Mouse (Mus musculus) hindbrain, embryonic 16.5 days (tissue): ENCODE measurements around the gene Tns3. TPM values are rescaled to one million over a fixed set of nuclear protein-coding genes. Genes with fewer than 3 reads are reported as not detected.

Experiments
- ATAC-seq: fragments of 200-750 bp; cut with Nextera tagmentation; 2 replicates; pipeline ENCODE4 v1.8.0; 2017; ENCODE audit warnings: moderate TSS enrichment, moderate library complexity
- H3K27ac ChIP-seq: fragments of 300-500 bp; sonication (generic); 2 replicates; pipeline ENCODE4 v1.5.1; 2014; ENCODE audit warnings: low read depth, mild to moderate bottlenecking, control low read depth, low read length, moderate library complexity
- H3K27me3 ChIP-seq: fragments of 300-500 bp; sonication (generic); replicated peaks from 2 replicates; pipeline ENCODE4 v1.6.1; 2014; ENCODE audit warnings: low read length; ENCODE audit not compliant: control insufficient read depth, insufficient read depth
- H3K36me3 ChIP-seq: fragments of 300-500 bp; sonication (generic); 2 replicates; pipeline ENCODE4 v1.6.1; 2014; ENCODE audit warnings: mild to moderate bottlenecking, low read length, moderate library complexity, mixed read lengths; ENCODE audit not compliant: control insufficient read depth, insufficient read depth
- H3K4me1 ChIP-seq: fragments of 300-500 bp; sonication (generic); 2 replicates; pipeline ENCODE4 v1.6.1; 2014; ENCODE audit warnings: low read depth, low read length; ENCODE audit not compliant: control insufficient read depth, insufficient read depth
- H3K4me2 ChIP-seq: fragments of 300-500 bp; sonication (generic); 2 replicates; pipeline ENCODE4 v1.6.1; 2014; ENCODE audit warnings: mild to moderate bottlenecking, low read length, control low read depth, moderate library complexity
- H3K4me3 ChIP-seq: fragments of 300-500 bp; sonication (generic); 2 replicates; pipeline ENCODE4 v1.5.1; 2014; ENCODE audit warnings: mild to moderate bottlenecking, low read length, control low read depth, moderate library complexity
- H3K9ac ChIP-seq: fragments of 300-500 bp; sonication (generic); 2 replicates; pipeline ENCODE4 v1.6.1; 2014; ENCODE audit warnings: low read depth, mild to moderate bottlenecking, control low read depth, low read length, moderate library complexity
- H3K9me3 ChIP-seq: fragments of 300-500 bp; sonication (generic); 2 replicates; pipeline ENCODE4 v1.6.1; 2014; ENCODE audit warnings: mild to moderate bottlenecking, low read length, moderate library complexity; ENCODE audit not compliant: control insufficient read depth
- WGBS: fragments of 180-500 bp; shearing (Covaris S2); extraction: QIAGEN DNeasy Blood & Tissue Kit; methylation state at CpG from one replicate; pipeline ENCODE4 v1.1.7; 2014; 5-methylcytosine and 5-hydroxymethylcytosine counted together
- polyA plus RNA-seq: library from polyadenylated mRNA; unstranded; fragments of >200 nt; fragmentation: Nextera tagmentation; extraction: Ambion mirVana; gene quantifications from 2 replicates; pipeline ENCODE4 v1.2.1, GENCODE M21; 2015

Gene Tns3
- 7.5 and 8.6 TPM in 2 replicates for polyA plus RNA-seq

- WGBS = 0% methylated on average over 35 of the region's 37 CpGs
- Histone ChIP-seq H3K9me3 (no peaks in the 10 kb centered on the region), H3K27me3 (no peaks in the 10 kb centered on the region), H3K27ac (peak within 1 kb of the TSS; percentile 51; the same call in 1 of the 2 replicates), H3K9ac (peak within 1 kb of the TSS; percentile 82), H3K4me3 (peak within 1 kb of the TSS; percentile 74), H3K4me1 (peaks cover 15% of the 10 kb centered on the region), H3K36me3 (no peaks in the 10 kb centered on the region), H3K4me2 (peak within 1 kb of the TSS; percentile 95)
- ATAC-seq = peak; percentile 75
These were observed at the start of gene Tns3 for GRCm38 (mm10) chr11:8664393-8664743. TSS of gene Tns3 (minus strand) at chr11:8664535.

- no peaks in the 10 kb centered on the region for H3K36me3 ChIP-seq
- no peak overlapping the region for H3K9ac ChIP-seq
- H3K4me2 ChIP-seq = no peak overlapping the region
- H3K27me3 ChIP-seq = no peaks in the 10 kb centered on the region
- 69% methylated on average over 8 of the region's 8 CpGs for WGBS
- H3K4me1 ChIP-seq = no peaks in the 10 kb centered on the region
- no peak overlapping the region for H3K27ac ChIP-seq
- H3K9me3 ChIP-seq = no peaks in the 10 kb centered on the region
- ATAC-seq = no peak
- no peak overlapping the region for H3K4me3 ChIP-seq
These were observed 42.1 kb upstream of the Tns3 start for GRCm38 (mm10) chr11:8706246-8707041.

- Histone ChIP-seq H3K4me1 (no peaks in the 10 kb centered on the region), H3K4me3 (no peak overlapping the region)
- 75% methylated on average over 1 of the region's 1 CpGs for WGBS
These were observed 40.8 kb upstream of the Tns3 start for GRCm38 (mm10) chr11:8705156-8705555.

GRCm38 (mm10) chr11:8703876-8704275, 39.5 kb upstream of the Tns3 start:
- Histone ChIP-seq H3K4me1 (no peaks in the 10 kb centered on the region), H3K4me2 (no peak overlapping the region), H3K4me3 (no peak overlapping the region), H3K9me3 (no peaks in the 10 kb centered on the region), H3K27ac (no peak overlapping the region), H3K9ac (no peak overlapping the region), H3K27me3 (no peaks in the 10 kb centered on the region), H3K36me3 (no peaks in the 10 kb centered on the region)
- no peak for ATAC-seq
- 79% methylated on average over 6 of the region's 6 CpGs for WGBS

More at GRCm38 (mm10) chr11:8705156-8705555, 40.8 kb upstream of the Tns3 start:
- Histone ChIP-seq H3K9me3 (no peaks in the 10 kb centered on the region), H3K4me2 (no peak overlapping the region), H3K36me3 (no peaks in the 10 kb centered on the region), H3K27ac (no peak overlapping the region), H3K27me3 (no peaks in the 10 kb centered on the region), H3K9ac (no peak overlapping the region)
- no peak for ATAC-seq

- no peaks in the 10 kb centered on the region for H3K27me3 ChIP-seq
- 98% methylated on average over 2 of the region's 2 CpGs for WGBS
- no peak for ATAC-seq
- H3K4me3 ChIP-seq = no peak overlapping the region
- no peaks in the 10 kb centered on the region for H3K9me3 ChIP-seq
- H3K9ac ChIP-seq = no peak overlapping the region
- H3K36me3 ChIP-seq = no peaks in the 10 kb centered on the region
- H3K4me2 ChIP-seq = no peak overlapping the region
- H3K27ac ChIP-seq = no peak overlapping the region
- H3K4me1 ChIP-seq = no peaks in the 10 kb centered on the region
These were observed 38.2 kb upstream of the Tns3 start for GRCm38 (mm10) chr11:8702532-8702886.

GRCm38 (mm10) chr11:8701845-8702531, 37.7 kb upstream of the Tns3 start:
- Histone ChIP-seq H3K4me2 (no peak overlapping the region), H3K4me3 (no peak overlapping the region), H3K27ac (no peak overlapping the region), H3K9me3 (no peaks in the 10 kb centered on the region), H3K9ac (no peak overlapping the region), H3K36me3 (no peaks in the 10 kb centered on the region), H3K4me1 (no peaks in the 10 kb centered on the region), H3K27me3 (no peaks in the 10 kb centered on the region)
- ATAC-seq = no peak
- WGBS = 87% methylated on average over 10 of the region's 10 CpGs

- no peak for ATAC-seq
These were observed 37.1 kb upstream of the Tns3 start for GRCm38 (mm10) chr11:8701400-8701799.

GRCm38 (mm10) chr11:8700641-8701221, 36.4 kb upstream of the Tns3 start:
- H3K27me3 ChIP-seq = no peaks in the 10 kb centered on the region
- no peaks in the 10 kb centered on the region for H3K36me3 ChIP-seq
- H3K9me3 ChIP-seq = no peaks in the 10 kb centered on the region
- H3K27ac ChIP-seq = no peak overlapping the region
- ATAC-seq = no peak
- H3K4me1 ChIP-seq = no peaks in the 10 kb centered on the region
- WGBS = 88% methylated on average over 8 of the region's 8 CpGs
- no peak overlapping the region for H3K9ac ChIP-seq
- no peak overlapping the region for H3K4me3 ChIP-seq
- no peak overlapping the region for H3K4me2 ChIP-seq

More at GRCm38 (mm10) chr11:8701400-8701799, 37.1 kb upstream of the Tns3 start:
- WGBS = 79% methylated on average over 3 of the region's 3 CpGs
- H3K4me2 ChIP-seq = no peak overlapping the region
- H3K27me3 ChIP-seq = no peaks in the 10 kb centered on the region
- H3K4me1 ChIP-seq = no peaks in the 10 kb centered on the region
- H3K27ac ChIP-seq = no peak overlapping the region
- no peak overlapping the region for H3K9ac ChIP-seq
- no peak overlapping the region for H3K4me3 ChIP-seq
- H3K9me3 ChIP-seq = no peaks in the 10 kb centered on the region
- H3K36me3 ChIP-seq = no peaks in the 10 kb centered on the region

- WGBS = 27% methylated on average over 5 of the region's 5 CpGs
- Histone ChIP-seq H3K27ac (no peak overlapping the region), H3K36me3 (no peaks in the 10 kb centered on the region), H3K9ac (no peak overlapping the region), H3K27me3 (no peaks in the 10 kb centered on the region), H3K4me2 (no peak overlapping the region), H3K4me1 (no peaks in the 10 kb centered on the region), H3K9me3 (no peaks in the 10 kb centered on the region), H3K4me3 (no peak overlapping the region)
- no peak for ATAC-seq
These were observed 35.4 kb upstream of the Tns3 start for GRCm38 (mm10) chr11:8699777-8700176.
